Mouse (Mus musculus) neutrophil, adult 5-6 weeks (primary cell): ENCODE results near the gene Tbck. TPM values are rescaled to one million over a fixed set of nuclear protein-coding genes. Genes with fewer than 3 reads are reported as not detected.

Experiments
- ATAC-seq: fragments of 151-379, 151-347 bp; 2 replicates; pipeline ENCODE4 v1.8.0; 2017; ENCODE audit warnings: mild to moderate bottlenecking, moderate TSS enrichment; ENCODE audit not compliant: insufficient number of reproducible peaks, poor library complexity, low FRiP score, severe bottlenecking; ENCODE audit errors: extremely low read depth
- total RNA-seq: library from RNA; stranded (forward); fragments of 200-1000 nt; gene quantifications from 2 replicates; pipeline ENCODE4 v1.2.3, GENCODE M21; 2017

Tbck gene
- total RNA-seq, 1 experiment from 2014 or later: 26.1 TPM

DNA sequence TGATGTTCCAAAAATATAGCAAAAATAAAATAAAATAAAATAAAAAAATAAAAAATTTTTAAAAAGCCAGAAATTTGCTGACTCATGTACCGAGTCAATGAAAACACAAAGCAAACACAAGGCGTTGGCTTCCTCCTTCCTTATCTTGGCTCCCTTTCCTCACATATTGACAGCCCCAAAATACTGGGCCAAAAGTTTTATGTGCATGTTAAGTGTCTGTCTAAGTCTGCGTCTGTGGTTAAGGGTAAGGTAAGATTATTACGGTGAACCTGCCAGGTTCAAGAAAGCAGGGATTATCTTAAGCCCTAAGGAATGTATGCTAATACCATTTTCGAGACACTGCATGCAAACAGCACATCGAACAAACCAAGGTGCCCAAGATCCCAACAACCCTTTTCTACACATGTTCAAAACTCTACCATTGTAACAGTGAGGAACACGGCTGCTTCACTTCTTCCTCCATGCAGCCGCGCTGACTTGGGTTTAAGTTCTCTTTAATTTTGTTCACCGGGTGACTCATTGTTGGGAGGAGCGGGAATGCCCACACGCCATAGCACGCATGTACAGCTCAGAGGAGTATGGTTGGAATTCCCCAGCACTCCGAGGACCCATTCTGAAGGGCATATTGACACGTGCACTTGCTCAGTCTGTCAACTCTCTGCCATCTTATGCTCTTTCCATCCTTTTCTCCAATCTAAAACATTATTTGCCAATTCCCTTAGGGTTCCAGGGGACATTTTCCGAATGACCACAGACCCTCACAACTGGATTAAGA lies 203.3 kb downstream of the Tbck start:
- ATAC-seq: no peak

Other genes starting within 250 kb of the Tbck start
- gene Gimd1, start 54.3 kb upstream of the Tbck start, total RNA-seq: not detected in 2 replicates
- gene Aimp1, start 226 bp downstream of the Tbck start, total RNA-seq: 58.7 and 79.3 TPM in 2 replicates